Mouse (Mus musculus): ENCODE data around the gene Gcnt2. TPM values are rescaled to one million over a fixed set of nuclear protein-coding genes. Genes with fewer than 3 reads are reported as not detected.
A peak's percentile ranks its signal among the peaks of the same experiment; 100 is the strongest.

Gcnt2 gene
- polyA plus RNA-seq, 1 experiment from 2014 or later: 5.3 TPM

DNA sequence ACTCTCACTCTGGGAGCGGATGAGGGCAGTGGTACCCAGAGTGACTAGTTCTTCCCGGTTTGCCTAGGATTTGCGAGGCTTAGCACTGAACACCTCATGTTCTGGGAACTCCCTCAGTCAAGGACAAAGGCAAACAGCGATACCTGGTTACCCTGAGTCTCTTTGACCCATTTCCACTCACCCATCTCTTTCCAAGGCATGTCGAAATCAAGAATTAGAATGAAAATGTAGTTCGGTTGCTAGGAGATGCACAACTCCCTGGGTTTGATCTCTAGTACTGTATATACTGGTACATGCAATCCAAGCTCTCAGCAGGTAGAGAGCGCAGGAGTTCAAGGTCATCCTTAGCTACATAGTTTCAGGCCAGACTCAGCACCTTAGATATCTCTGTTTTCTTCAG is 47.0 kb downstream of the Gcnt2 start:
- ATAC-seq (ENCODE audit: low FRiP score, low TSS enrichment) (no peak), DNase-seq (no peak)
- WGBS: 86% methylated on average over 7 of the region's 7 CpGs
- H3K4me3 ChIP-seq (replicated peaks; ENCODE audit: low read depth, low read length): no peak overlapping the region
- no peak overlapping the region for H3K27ac ChIP-seq (replicated peaks; ENCODE audit: low read depth, low read length)
- H3K9ac ChIP-seq (replicated peaks; ENCODE audit: low read length): no peak overlapping the region
- no peaks in the 10 kb centered on the region for H3K27me3 ChIP-seq (ENCODE audit: control insufficient read depth, insufficient read depth, low read length)
- H3K4me1 ChIP-seq (ENCODE audit: control insufficient read depth, insufficient read depth, low read length): no peaks in the 10 kb centered on the region
- no peak overlapping the region for H3K4me2 ChIP-seq (ENCODE audit: low read length)
- H3K36me3 ChIP-seq (ENCODE audit: control insufficient read depth, insufficient read depth, low read length): no peaks in the 10 kb centered on the region
- no peaks in the 10 kb centered on the region for H3K9me3 ChIP-seq (ENCODE audit: control insufficient read depth, low read length)

GRCm38 (mm10) chr13:40907274-40907673 is 47.7 kb downstream of the Gcnt2 start:
- ATAC-seq (ENCODE audit: low FRiP score, low TSS enrichment): no peak
- DNase-seq: no peak
- H3K4me3 ChIP-seq (replicated peaks; ENCODE audit: low read depth, low read length): no peak overlapping the region

GRCm38 (mm10) chr13:40908044-40908443 is 48.5 kb downstream of the Gcnt2 start:
- H3K4me2 ChIP-seq (ENCODE audit: low read length): no peak overlapping the region
- H3K36me3 ChIP-seq (ENCODE audit: control insufficient read depth, insufficient read depth, low read length): no peaks in the 10 kb centered on the region
- H3K9ac ChIP-seq (replicated peaks; ENCODE audit: low read length): no peak overlapping the region
- no peak overlapping the region for H3K4me3 ChIP-seq (replicated peaks; ENCODE audit: low read depth, low read length)
- DNase-seq: no peak
- 59% methylated on average over 6 of the region's 6 CpGs for WGBS
- H3K27me3 ChIP-seq (ENCODE audit: control insufficient read depth, insufficient read depth, low read length): no peaks in the 10 kb centered on the region
- no peaks in the 10 kb centered on the region for H3K9me3 ChIP-seq (ENCODE audit: control insufficient read depth, low read length)
- no peaks in the 10 kb centered on the region for H3K4me1 ChIP-seq (ENCODE audit: control insufficient read depth, insufficient read depth, low read length)
- no peak overlapping the region for H3K27ac ChIP-seq (replicated peaks; ENCODE audit: low read depth, low read length)
- ATAC-seq (ENCODE audit: low FRiP score, low TSS enrichment): no peak

More at GRCm38 (mm10) chr13:40907274-40907673, 47.7 kb downstream of the Gcnt2 start:
- 79% methylated on average over 7 of the region's 7 CpGs for WGBS
- no peaks in the 10 kb centered on the region for H3K9me3 ChIP-seq (ENCODE audit: control insufficient read depth, low read length)
- H3K27me3 ChIP-seq (ENCODE audit: control insufficient read depth, insufficient read depth, low read length): no peaks in the 10 kb centered on the region
- no peak overlapping the region for H3K27ac ChIP-seq (replicated peaks; ENCODE audit: low read depth, low read length)
- no peak overlapping the region for H3K9ac ChIP-seq (replicated peaks; ENCODE audit: low read length)
- H3K4me1 ChIP-seq (ENCODE audit: control insufficient read depth, insufficient read depth, low read length): no peaks in the 10 kb centered on the region
- no peak overlapping the region for H3K4me2 ChIP-seq (ENCODE audit: low read length)
- H3K36me3 ChIP-seq (ENCODE audit: control insufficient read depth, insufficient read depth, low read length): no peaks in the 10 kb centered on the region

DNA sequence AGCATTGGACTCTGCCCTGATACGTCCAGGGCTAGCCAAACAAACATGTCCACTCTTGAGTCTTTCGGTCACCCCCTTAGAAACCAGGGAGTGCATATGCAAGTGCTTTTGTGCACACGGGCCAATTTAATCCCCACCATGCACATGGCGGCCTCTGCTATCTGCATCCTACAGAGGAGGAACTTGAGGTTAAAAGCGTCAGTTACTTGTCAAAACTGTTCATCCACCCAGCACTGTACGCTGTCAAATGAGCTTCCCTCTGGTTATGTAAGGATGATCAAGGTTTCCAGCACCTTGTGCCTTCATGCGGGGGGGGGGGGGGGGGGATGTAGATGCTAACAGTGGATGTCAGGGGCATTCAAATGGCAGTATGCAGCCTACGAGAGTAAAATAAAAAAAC is 49.5 kb downstream of the Gcnt2 start:
- Histone ChIP-seq H3K4me3 (replicated peaks; ENCODE audit: low read depth, low read length) (no peak overlapping the region), H3K9ac (replicated peaks; ENCODE audit: low read length) (no peak overlapping the region), H3K4me1 (ENCODE audit: control insufficient read depth, insufficient read depth, low read length) (no peaks in the 10 kb centered on the region), H3K4me2 (ENCODE audit: low read length) (no peak overlapping the region), H3K36me3 (ENCODE audit: control insufficient read depth, insufficient read depth, low read length) (no peaks in the 10 kb centered on the region), H3K27ac (replicated peaks; ENCODE audit: low read depth, low read length) (no peak overlapping the region), H3K9me3 (ENCODE audit: control insufficient read depth, low read length) (no peaks in the 10 kb centered on the region), H3K27me3 (ENCODE audit: control insufficient read depth, insufficient read depth, low read length) (no peaks in the 10 kb centered on the region)
- WGBS: 86% methylated on average over 8 of the region's 8 CpGs
- no peak for DNase-seq
- no peak for ATAC-seq (ENCODE audit: low FRiP score, low TSS enrichment)

DNA sequence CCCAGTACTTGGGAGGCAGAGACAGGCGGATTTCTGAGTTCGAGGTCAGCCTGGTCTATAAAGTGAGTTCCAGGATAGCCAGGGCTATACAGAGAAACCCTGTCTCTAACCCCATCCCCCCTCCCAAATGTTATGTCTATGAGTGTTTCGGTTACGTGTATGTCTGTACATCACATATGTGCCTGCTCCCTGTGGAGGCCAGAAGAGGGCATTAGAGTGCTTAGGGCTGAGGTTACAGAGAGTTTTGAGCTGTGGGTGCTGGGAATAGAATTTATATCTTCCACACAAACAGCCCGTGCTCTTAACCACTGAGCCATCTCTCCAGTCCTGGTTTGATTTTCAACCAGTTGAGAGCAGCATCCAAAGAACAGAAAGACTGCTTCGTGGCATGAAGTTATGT is 50.5 kb downstream of the Gcnt2 start:
- ATAC-seq (ENCODE audit: low FRiP score, low TSS enrichment) (no peak), DNase-seq (no peak)
- no peak overlapping the region for H3K9ac ChIP-seq (replicated peaks; ENCODE audit: low read length)
- no peaks in the 10 kb centered on the region for H3K36me3 ChIP-seq (ENCODE audit: control insufficient read depth, insufficient read depth, low read length)
- H3K4me2 ChIP-seq (ENCODE audit: low read length): no peak overlapping the region
- H3K9me3 ChIP-seq (ENCODE audit: control insufficient read depth, low read length): no peaks in the 10 kb centered on the region
- WGBS: 96% methylated on average over 6 of the region's 6 CpGs
- H3K4me3 ChIP-seq (replicated peaks; ENCODE audit: low read depth, low read length): no peak overlapping the region
- no peaks in the 10 kb centered on the region for H3K27me3 ChIP-seq (ENCODE audit: control insufficient read depth, insufficient read depth, low read length)
- no peaks in the 10 kb centered on the region for H3K4me1 ChIP-seq (ENCODE audit: control insufficient read depth, insufficient read depth, low read length)
- H3K27ac ChIP-seq (replicated peaks; ENCODE audit: low read depth, low read length): no peak overlapping the region

DNA sequence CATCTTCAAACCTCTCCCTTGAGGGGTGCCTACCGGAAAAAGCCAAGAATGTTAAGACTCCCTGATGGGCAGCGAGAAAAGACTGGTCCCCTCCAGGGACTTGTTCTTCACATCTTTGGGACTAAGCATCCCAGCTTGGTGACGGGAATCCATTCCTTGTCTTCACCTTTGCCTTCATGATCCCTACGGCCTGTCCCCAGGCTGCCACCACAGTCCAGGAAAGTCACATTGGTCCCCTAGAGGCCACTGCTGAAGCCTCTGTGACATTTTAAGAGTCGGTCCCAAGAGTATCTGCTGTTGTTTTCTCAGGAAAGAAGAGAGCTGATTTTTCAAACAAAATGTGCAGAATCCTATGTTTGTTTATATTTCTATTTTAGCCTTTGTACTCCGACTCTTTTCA is 52.4 kb downstream of the Gcnt2 start:
- 89% methylated on average over 6 of the region's 6 CpGs for WGBS
- Histone ChIP-seq H3K36me3 (ENCODE audit: control insufficient read depth, insufficient read depth, low read length) (no peaks in the 10 kb centered on the region), H3K4me3 (replicated peaks; ENCODE audit: low read depth, low read length) (no peak overlapping the region), H3K4me1 (ENCODE audit: control insufficient read depth, insufficient read depth, low read length) (peaks cover 8% of the 10 kb centered on the region), H3K4me2 (ENCODE audit: low read length) (no peak overlapping the region), H3K27ac (replicated peaks; ENCODE audit: low read depth, low read length) (no peak overlapping the region), H3K27me3 (ENCODE audit: control insufficient read depth, insufficient read depth, low read length) (no peaks in the 10 kb centered on the region), H3K9ac (replicated peaks; ENCODE audit: low read length) (no peak overlapping the region), H3K9me3 (ENCODE audit: control insufficient read depth, low read length) (no peaks in the 10 kb centered on the region)
- ATAC-seq (ENCODE audit: low FRiP score, low TSS enrichment) (no peak), DNase-seq (no peak)

DNA sequence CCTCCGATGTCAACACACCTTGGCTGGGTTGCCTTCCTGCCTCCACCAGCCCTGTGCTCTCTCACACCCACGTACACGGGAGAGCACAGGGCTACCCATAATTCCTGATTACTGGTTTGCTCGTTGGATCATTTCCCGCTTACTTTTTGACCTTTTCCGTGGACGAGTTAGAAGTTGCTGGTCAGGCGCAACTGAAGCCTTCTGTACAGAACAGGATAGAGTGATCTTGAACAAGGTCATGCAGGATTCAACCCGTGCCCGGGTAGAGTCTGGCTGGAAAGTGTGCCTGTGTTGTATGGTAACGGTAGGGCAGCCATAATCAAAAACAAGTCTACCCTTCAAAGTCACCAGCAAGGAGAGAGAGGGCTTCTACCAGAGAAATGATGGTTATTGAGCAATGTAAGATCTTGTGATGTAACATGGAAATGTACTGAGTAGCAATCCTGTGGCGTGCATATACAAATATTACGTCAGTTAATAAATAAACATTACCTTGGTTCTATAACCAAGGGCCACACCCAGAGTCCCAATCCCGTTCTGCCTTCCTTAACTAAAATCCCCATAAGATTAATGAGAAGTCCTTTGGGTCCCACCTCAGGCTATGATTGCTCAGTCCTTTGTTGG is 54.0 kb downstream of the Gcnt2 start:
- H3K9ac ChIP-seq (replicated peaks; ENCODE audit: low read length): no peak overlapping the region
- 93% methylated on average over 14 of the region's 14 CpGs for WGBS
- no peaks in the 10 kb centered on the region for H3K36me3 ChIP-seq (ENCODE audit: control insufficient read depth, insufficient read depth, low read length)
- peaks cover 6% of the 10 kb centered on the region; the same call in 1 of the 2 replicates for H3K27me3 ChIP-seq (ENCODE audit: control insufficient read depth, insufficient read depth, low read length)
- DNase-seq (no peak), ATAC-seq (ENCODE audit: low FRiP score, low TSS enrichment) (no peak)
- H3K4me1 ChIP-seq (ENCODE audit: control insufficient read depth, insufficient read depth, low read length): peaks cover 18% of the 10 kb centered on the region
- H3K4me3 ChIP-seq (replicated peaks; ENCODE audit: low read depth, low read length): no peak overlapping the region
- no peaks in the 10 kb centered on the region for H3K9me3 ChIP-seq (ENCODE audit: control insufficient read depth, low read length)
- H3K4me2 ChIP-seq (ENCODE audit: low read length): no peak overlapping the region
- H3K27ac ChIP-seq (replicated peaks; ENCODE audit: low read depth, low read length): no peak overlapping the region

- Histone ChIP-seq H3K4me2 (ENCODE audit: low read length) (no peak overlapping the region), H3K4me3 (replicated peaks; ENCODE audit: low read depth, low read length) (no peak overlapping the region), H3K36me3 (ENCODE audit: control insufficient read depth, insufficient read depth, low read length) (no peaks in the 10 kb centered on the region), H3K4me1 (ENCODE audit: control insufficient read depth, insufficient read depth, low read length) (peaks cover 18% of the 10 kb centered on the region), H3K9me3 (ENCODE audit: control insufficient read depth, low read length) (no peaks in the 10 kb centered on the region), H3K27me3 (ENCODE audit: control insufficient read depth, insufficient read depth, low read length) (peaks cover 7% of the 10 kb centered on the region; the same call in 1 of the 2 replicates), H3K9ac (replicated peaks; ENCODE audit: low read length) (no peak overlapping the region), H3K27ac (replicated peaks; ENCODE audit: low read depth, low read length) (no peak overlapping the region)
- peak; percentile 35 for DNase-seq
- ATAC-seq (ENCODE audit: low FRiP score, low TSS enrichment): no peak
- 80% methylated on average over 4 of the region's 4 CpGs for WGBS
Observed at GRCm38 (mm10) chr13:40914053-40914585, 54.6 kb downstream of the Gcnt2 start.

Data from midbrain, embryonic 14.5 days (tissue).